Mouse (Mus musculus) liver, adult 2 months (tissue): ENCODE data around the gene Plxnb1. TPM values are rescaled to one million over a fixed set of nuclear protein-coding genes. Genes with fewer than 3 reads are reported as not detected.

Source experiments
- DNase-seq: peaks from one replicate; pipeline ENCODE4 v3.0.0-alpha.2; 2011; ENCODE audit warnings: low read depth, low spot score; ENCODE audit errors: extremely low read depth
- H3K27ac ChIP-seq: fragments of 200-500 bp; replicated peaks from 2 replicates; pipeline ENCODE4 v1.5.1; 2012; ENCODE audit warnings: low read depth, mild to moderate bottlenecking, control low read depth, inconsistent platforms, low read length; ENCODE audit not compliant: insufficient read depth
- H3K27me3 ChIP-seq: fragments of 200-500 bp; 2 replicates; pipeline ENCODE4 v1.6.1; 2012; ENCODE audit warnings: mild to moderate bottlenecking, moderate library complexity, low read length, inconsistent platforms; ENCODE audit not compliant: control insufficient read depth, insufficient read depth
- H3K36me3 ChIP-seq: fragments of 200-500 bp; 2 replicates; pipeline ENCODE4 v1.6.1; 2012; ENCODE audit warnings: low read length, inconsistent platforms; ENCODE audit not compliant: control insufficient read depth, insufficient read depth
- H3K4me1 ChIP-seq: fragments of 200-500 bp; 2 replicates; pipeline ENCODE4 v1.6.1; 2011; ENCODE audit warnings: low read length; ENCODE audit not compliant: control insufficient read depth, insufficient read depth
- H3K4me3 ChIP-seq: fragments of 200-500 bp; 2 replicates; pipeline ENCODE4 v1.5.1; 2011; ENCODE audit warnings: low read depth, mild to moderate bottlenecking, control low read depth, low read length, moderate library complexity; ENCODE audit not compliant: insufficient read depth
- H3K79me2 ChIP-seq: fragments of 200-500 bp; 2 replicates; pipeline ENCODE4 v1.6.1; 2012; ENCODE audit warnings: inconsistent platforms, mild to moderate bottlenecking, low read length, moderate library complexity; ENCODE audit not compliant: control insufficient read depth, insufficient read depth
- H3K9ac ChIP-seq: fragments of 200-500 bp; 2 replicates; pipeline ENCODE4 v1.6.1; 2012; ENCODE audit warnings: low read depth, mild to moderate bottlenecking, control low read depth, inconsistent platforms, low read length
- CTCF ChIP-seq: fragments of 200-500 bp; IDR thresholded peaks from 2 replicates; pipeline ENCODE4 v1.5.1; 2011; ENCODE audit warnings: low read depth, low read length, control low read depth
- POLR2A ChIP-seq: fragments of 200-500 bp; IDR thresholded peaks from 2 replicates; pipeline ENCODE4 v1.6.1; 2011; ENCODE audit warnings: low read length, control low read depth; ENCODE audit not compliant: insufficient read depth; ENCODE audit errors: extremely low read depth
- WGBS: fragments of 180-500 bp; shearing (Covaris S2); methylation state at CpG from one replicate; pipeline ENCODE4 v1.1.7; 2018; 5-methylcytosine and 5-hydroxymethylcytosine counted together
- polyA plus RNA-seq: library from polyadenylated mRNA; depleted of rRNA; stranded (reverse); fragments of >200 nt; gene quantifications from 2 replicates; pipeline ENCODE4 v1.2.3, GENCODE M21; 2012
- total RNA-seq: library from RNA; depleted of rRNA; stranded (reverse); fragments of >200 nt; gene quantifications from 2 replicates; pipeline ENCODE4 v1.2.3, GENCODE M21; 2014

Gene Plxnb1
- total and polyA plus RNA-seq, 2 experiments, result 10.9 to 26.5 TPM

GRCm38 (mm10) chr9:109123266-109123665 lies 28.1 kb downstream of the Plxnb1 start:
- Histone ChIP-seq H3K79me2 (no peaks in the 10 kb centered on the region), H3K4me1 (peaks cover 5% of the 10 kb centered on the region), H3K27me3 (no peaks in the 10 kb centered on the region), H3K4me3 (no peak overlapping the region), H3K9ac (no peak overlapping the region), H3K36me3 (no peaks in the 10 kb centered on the region), H3K27ac (no peak overlapping the region)
- WGBS, result 41% methylated on average over 6 of the region's 6 CpGs
- DNase-seq, result no peak
- TF ChIP-seq POLR2A (no peak), CTCF (no peak)

GRCm38 (mm10) chr9:109124164-109124563 lies 29.0 kb downstream of the Plxnb1 start:
- H3K9ac ChIP-seq, result no peak overlapping the region
- WGBS, result 90% methylated on average over 3 of the region's 3 CpGs

GRCm38 (mm10) chr9:109125043-109125442 lies 29.9 kb downstream of the Plxnb1 start:
- 9% methylated on average over 2 of the region's 2 CpGs for WGBS
- Histone ChIP-seq H3K36me3 (no peaks in the 10 kb centered on the region), H3K4me1 (peaks cover 1% of the 10 kb centered on the region; the same call in 1 of the 2 replicates), H3K27ac (no peak overlapping the region), H3K9ac (no peak overlapping the region), H3K4me3 (no peak overlapping the region), H3K79me2 (no peaks in the 10 kb centered on the region), H3K27me3 (no peaks in the 10 kb centered on the region)
- no peak for TF ChIP-seq POLR2A
- peak; percentile 60 for DNase-seq

More at GRCm38 (mm10) chr9:109124164-109124563, 29.0 kb downstream of the Plxnb1 start:
- peaks cover 1% of the 10 kb centered on the region; the same call in 1 of the 2 replicates for H3K4me1 ChIP-seq
- TF ChIP-seq CTCF, result no peak
- TF ChIP-seq POLR2A, result no peak
- no peak overlapping the region for H3K27ac ChIP-seq
- no peak overlapping the region for H3K4me3 ChIP-seq
- no peak for DNase-seq
- H3K36me3 ChIP-seq, result no peaks in the 10 kb centered on the region
- no peaks in the 10 kb centered on the region for H3K79me2 ChIP-seq
- no peaks in the 10 kb centered on the region for H3K27me3 ChIP-seq

GRCm38 (mm10) chr9:109125481-109125880 lies 30.3 kb downstream of the Plxnb1 start:
- TF ChIP-seq POLR2A (no peak), CTCF (no peak)
- DNase-seq, result peak; percentile 63
- H3K79me2 ChIP-seq, result no peaks in the 10 kb centered on the region
- WGBS, result 20% methylated on average over 3 of the region's 3 CpGs
- no peak overlapping the region for H3K9ac ChIP-seq
- H3K27me3 ChIP-seq, result no peaks in the 10 kb centered on the region
- no peak overlapping the region for H3K27ac ChIP-seq
- H3K4me3 ChIP-seq, result no peak overlapping the region
- no peaks in the 10 kb centered on the region for H3K36me3 ChIP-seq
- peaks cover 1% of the 10 kb centered on the region; the same call in 1 of the 2 replicates for H3K4me1 ChIP-seq

GRCm38 (mm10) chr9:109127076-109127475 lies 31.9 kb downstream of the Plxnb1 start:
- Histone ChIP-seq H3K4me3 (no peak overlapping the region), H3K9ac (no peak overlapping the region), H3K36me3 (no peaks in the 10 kb centered on the region), H3K4me1 (peaks cover 1% of the 10 kb centered on the region; the same call in 1 of the 2 replicates), H3K79me2 (no peaks in the 10 kb centered on the region), H3K27me3 (no peaks in the 10 kb centered on the region), H3K27ac (no peak overlapping the region)
- 66% methylated on average over 4 of the region's 4 CpGs for WGBS
- TF ChIP-seq POLR2A (no peak), CTCF (no peak)
- peak; percentile 65 for DNase-seq

- Histone ChIP-seq H3K9ac (no peak overlapping the region), H3K36me3 (no peaks in the 10 kb centered on the region), H3K79me2 (no peaks in the 10 kb centered on the region), H3K4me1 (peaks cover 1% of the 10 kb centered on the region; the same call in 1 of the 2 replicates), H3K27ac (no peak overlapping the region), H3K27me3 (no peaks in the 10 kb centered on the region), H3K4me3 (no peak overlapping the region)
- WGBS, result 58% methylated on average over 3 of the region's 3 CpGs
- TF ChIP-seq CTCF, result no peak; the same call in 1 of the 2 replicates
- TF ChIP-seq POLR2A, result no peak
- DNase-seq, result no peak
These were observed 33.0 kb downstream of the Plxnb1 start for GRCm38 (mm10) chr9:109128211-109128610.
